Mouse (Mus musculus) spleen, adult 2 months (tissue): Measurements from ENCODE around the gene Scfd2. TPM values are rescaled to one million over a fixed set of nuclear protein-coding genes. Genes with fewer than 3 reads are reported as not detected.

Experiments used
- DNase-seq, 2 experiments: peaks; one replicate each; pipeline versions ENCODE4 v3.0.0 to v3.0.0-alpha.2; 2012 to 2021; ENCODE audit warnings: low spot score in 2 of 2, low read depth in 1 of 2
- H3K27ac ChIP-seq: fragments of 200-500 bp; 2 replicates; pipeline ENCODE4 v1.5.1; 2012; ENCODE audit warnings: low read length, inconsistent platforms; ENCODE audit not compliant: insufficient read depth
- H3K27me3 ChIP-seq: fragments of 200-500 bp; 2 replicates; pipeline ENCODE4 v1.6.1; 2012; ENCODE audit warnings: mild to moderate bottlenecking, moderate library complexity, low read length, inconsistent platforms; ENCODE audit not compliant: control insufficient read depth, insufficient read depth
- H3K36me3 ChIP-seq: fragments of 200-500 bp; 2 replicates; pipeline ENCODE4 v1.6.1; 2012; ENCODE audit warnings: mild to moderate bottlenecking, low read length, inconsistent platforms; ENCODE audit not compliant: control insufficient read depth, insufficient read depth
- H3K4me1 ChIP-seq: fragments of 200-500 bp; 2 replicates; pipeline ENCODE4 v1.6.1; 2011; ENCODE audit warnings: inconsistent platforms; ENCODE audit not compliant: control insufficient read depth, insufficient read depth, insufficient read length
- H3K4me3 ChIP-seq: fragments of 200-500 bp; 2 replicates; pipeline ENCODE4 v1.5.1; 2011; ENCODE audit warnings: mild to moderate bottlenecking, inconsistent platforms; ENCODE audit not compliant: insufficient read depth, insufficient read length; ENCODE audit errors: extremely low read depth
- CTCF ChIP-seq: fragments of 200-500 bp; IDR thresholded peaks from 2 replicates; pipeline ENCODE4 v1.5.1; 2011; ENCODE audit warnings: mild to moderate bottlenecking, inconsistent platforms; ENCODE audit not compliant: insufficient read depth, insufficient read length, insufficient replicate concordance; ENCODE audit errors: extremely low read depth
- POLR2A ChIP-seq: fragments of 200-500 bp; IDR thresholded peaks from 2 replicates; pipeline ENCODE4 v1.6.1; 2011; ENCODE audit warnings: low read depth, low read length, inconsistent platforms
- WGBS: fragments of 180-500 bp; shearing (Covaris S2); methylation state at CpG from one replicate; pipeline ENCODE4 v1.1.7; 2018; 5-methylcytosine and 5-hydroxymethylcytosine counted together
- polyA plus RNA-seq: library from polyadenylated mRNA; depleted of rRNA; stranded (reverse); fragments of >200 nt; gene quantifications from 2 replicates; pipeline ENCODE4 v1.2.3, GENCODE M21; 2012

The Scfd2 gene
- polyA plus RNA-seq, 1 experiment: 9.5 TPM

DNA sequence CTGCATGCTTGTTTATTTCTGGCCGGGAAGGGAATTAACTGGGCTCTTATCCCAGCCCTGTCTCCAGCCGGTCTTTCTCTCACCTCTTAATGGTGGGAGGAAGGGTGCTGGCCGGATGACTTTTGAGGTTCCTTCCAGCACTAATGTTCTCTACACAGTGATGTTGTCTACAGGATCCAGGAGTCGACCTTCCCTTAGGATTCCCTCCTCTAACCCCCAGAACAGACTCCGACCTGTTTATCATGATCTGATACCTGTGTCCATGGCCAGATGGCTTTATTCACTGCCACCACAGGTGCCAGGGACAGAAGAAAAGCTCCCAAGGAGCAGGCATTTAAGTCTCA is 265.1 kb downstream of the Scfd2 start:
- Histone ChIP-seq H3K4me3 (no peak overlapping the region), H3K36me3 (no peaks in the 10 kb centered on the region), H3K4me1 (no peaks in the 10 kb centered on the region), H3K27ac (no peak overlapping the region), H3K27me3 (no peaks in the 10 kb centered on the region)
- 91% methylated on average over 5 of the region's 5 CpGs for WGBS
- no peak for TF ChIP-seq CTCF
- TF ChIP-seq POLR2A: no peak
- DNase-seq: no peak

DNA sequence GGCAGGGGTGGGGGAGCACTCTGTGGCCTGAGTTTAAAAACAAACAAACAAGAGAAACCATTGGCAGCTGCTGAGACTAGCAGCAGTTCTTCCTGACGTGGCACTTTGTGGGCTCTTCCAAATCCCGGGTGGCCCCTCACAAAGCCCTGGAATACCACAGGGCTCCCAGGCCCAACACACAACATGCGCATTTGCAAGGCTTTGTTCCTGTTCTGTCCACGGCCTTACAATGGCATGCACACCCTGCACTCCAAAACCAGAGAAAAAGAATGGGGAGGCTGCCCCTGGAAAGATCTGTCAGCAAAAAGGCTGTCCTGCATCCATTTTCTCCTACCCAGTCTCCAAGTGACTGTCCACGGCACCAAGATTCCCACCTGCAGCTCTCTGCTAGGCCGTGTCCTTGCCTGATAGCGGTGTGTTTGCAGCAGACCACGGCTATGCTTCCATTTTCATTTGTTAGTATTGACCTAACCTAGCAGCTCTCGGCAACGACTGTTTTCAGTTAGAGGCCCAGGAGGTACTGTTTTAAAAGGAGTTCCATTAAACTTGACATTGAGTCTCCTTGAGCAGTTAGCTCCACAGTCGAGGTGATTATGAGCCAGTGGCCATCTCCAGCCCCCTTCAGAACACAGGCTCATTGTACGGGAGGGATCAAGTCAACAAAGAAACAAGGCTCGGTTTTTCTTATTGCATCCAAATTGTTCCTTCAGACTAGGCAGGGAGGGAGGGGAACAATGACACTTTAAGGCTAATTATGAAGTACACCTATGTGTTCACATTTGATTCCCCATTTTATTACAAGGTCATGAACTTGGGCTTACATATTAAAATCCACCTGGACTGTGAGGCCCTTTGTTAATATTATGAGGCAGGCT is 265.7 kb downstream of the Scfd2 start:
- H3K27ac ChIP-seq: no peak overlapping the region
- 91% methylated on average over 13 of the region's 13 CpGs for WGBS
- H3K27me3 ChIP-seq: no peaks in the 10 kb centered on the region
- H3K4me1 ChIP-seq: 0 out of 2 replicates have a peak, but pooled peaks cover 1% of the 10 kb centered on the region
- H3K4me3 ChIP-seq: no peak overlapping the region
- DNase-seq: no peak
- no peaks in the 10 kb centered on the region for H3K36me3 ChIP-seq
- TF ChIP-seq CTCF (no peak), POLR2A (no peak)

- Histone ChIP-seq H3K4me3 (no peak overlapping the region), H3K27ac (no peak overlapping the region), H3K36me3 (no peaks in the 10 kb centered on the region), H3K4me1 (peaks cover 4% of the 10 kb centered on the region; the same call in 1 of the 2 replicates), H3K27me3 (no peaks in the 10 kb centered on the region)
- no peak for DNase-seq
- TF ChIP-seq CTCF: no peak
- no peak for TF ChIP-seq POLR2A
- 85% methylated on average over 6 of the region's 6 CpGs for WGBS
These were observed 266.4 kb downstream of the Scfd2 start for GRCm38 (mm10) chr5:74265151-74265550.

GRCm38 (mm10) chr5:74264541-74264940 is 267.0 kb downstream of the Scfd2 start:
- Histone ChIP-seq H3K4me3 (no peak overlapping the region), H3K27ac (no peak overlapping the region), H3K36me3 (no peaks in the 10 kb centered on the region), H3K4me1 (peaks cover 7% of the 10 kb centered on the region; the same call in 1 of the 2 replicates), H3K27me3 (no peaks in the 10 kb centered on the region)
- DNase-seq: no peak
- no peak for TF ChIP-seq CTCF
- no peak for TF ChIP-seq POLR2A
- 88% methylated on average over 4 of the region's 4 CpGs for WGBS

- peak overlapping the region; percentile 20; the same call in 1 of the 2 replicates for H3K27ac ChIP-seq
- peaks cover 7% of the 10 kb centered on the region; the same call in 1 of the 2 replicates for H3K4me1 ChIP-seq
- no peak for TF ChIP-seq CTCF
- TF ChIP-seq POLR2A: no peak
- no peaks in the 10 kb centered on the region for H3K36me3 ChIP-seq
- no peak overlapping the region for H3K4me3 ChIP-seq
- DNase-seq: no peak
- H3K27me3 ChIP-seq: no peaks in the 10 kb centered on the region
- 45% methylated on average over 6 of the region's 6 CpGs for WGBS
These were observed 270.5 kb downstream of the Scfd2 start for GRCm38 (mm10) chr5:74261016-74261415.

DNA sequence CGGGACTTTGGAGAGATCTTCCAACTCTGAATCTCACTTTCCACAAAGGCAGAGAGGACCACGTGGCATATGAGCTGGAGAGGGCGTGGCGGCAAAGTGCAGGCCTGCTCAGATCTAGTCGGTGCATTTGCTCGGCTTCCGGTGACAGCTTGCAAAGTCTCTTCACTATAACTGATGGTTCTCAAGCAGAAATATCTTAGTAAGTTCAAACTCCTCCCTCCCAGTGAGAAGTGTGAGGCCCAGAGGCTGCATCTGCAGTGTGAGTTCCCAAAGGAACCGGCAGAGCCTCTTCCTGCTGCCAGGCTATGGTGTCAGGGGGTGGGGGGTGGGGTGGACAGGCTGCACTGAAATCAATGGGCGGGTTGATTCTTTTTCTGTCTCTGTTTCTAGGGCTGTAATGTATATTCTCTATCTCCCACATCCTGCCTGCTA is 271.2 kb downstream of the Scfd2 start:
- no peak for TF ChIP-seq CTCF
- no peak for TF ChIP-seq POLR2A
- H3K27me3 ChIP-seq: no peaks in the 10 kb centered on the region
- WGBS: 23% methylated on average over 9 of the region's 9 CpGs
- peak overlapping the region; percentile 12; the same call in 1 of the 2 replicates for H3K4me3 ChIP-seq
- no peaks in the 10 kb centered on the region for H3K36me3 ChIP-seq
- peaks cover 7% of the 10 kb centered on the region; the same call in 1 of the 2 replicates for H3K4me1 ChIP-seq
- peak in 1 of 2 experiments; percentile 12 for DNase-seq
- peak overlapping the region; percentile 77 for H3K27ac ChIP-seq

GRCm38 (mm10) chr5:74256705-74257104 is 274.9 kb downstream of the Scfd2 start:
- Histone ChIP-seq H3K27ac (no peak overlapping the region), H3K27me3 (no peaks in the 10 kb centered on the region), H3K36me3 (no peaks in the 10 kb centered on the region), H3K4me3 (no peak overlapping the region), H3K4me1 (peaks cover 7% of the 10 kb centered on the region; the same call in 1 of the 2 replicates)
- no peak for TF ChIP-seq POLR2A
- 54% methylated on average over 4 of the region's 4 CpGs for WGBS
- DNase-seq: no peak
